Mouse (Mus musculus): ENCODE data around the gene Tbc1d19.

The Tbc1d19 gene

GRCm38 (mm10) chr5:53953216-53953615 is 143.8 kb downstream of the Tbc1d19 start:
- DNase-seq (ENCODE audit: low read depth, low spot score) = no peak

Data from mesoderm, embryonic 11.5 days (tissue).